Mouse (Mus musculus) heart, embryonic 12.5 days (tissue): ENCODE measurements around the gene Flt3l. TPM values are rescaled to one million over a fixed set of nuclear protein-coding genes. Genes with fewer than 3 reads are reported as not detected.
A peak's percentile ranks its signal among the peaks of the same experiment; 100 is the strongest.
"Not testable (repeated sequence)": the region's sequence is repeated elsewhere in the genome, so short reads cannot be mapped to it uniquely, and the experiment has no call there.

Experiments used
- ATAC-seq: fragments of 200-750 bp; cut with Nextera tagmentation; 2 replicates; pipeline ENCODE4 v1.8.0; 2017; ENCODE audit warnings: moderate TSS enrichment, moderate library complexity; ENCODE audit not compliant: insufficient number of reproducible peaks, low FRiP score
- H3K27ac ChIP-seq: fragments of 300-500 bp; sonication (generic); 2 replicates; pipeline ENCODE4 v1.5.1; 2016; ENCODE audit warnings: mild to moderate bottlenecking, moderate library complexity; ENCODE audit not compliant: poor library complexity, severe bottlenecking
- H3K27me3 ChIP-seq: fragments of 300-500 bp; sonication (generic); replicated peaks from 2 replicates; pipeline ENCODE4 v1.6.1; 2016; ENCODE audit warnings: mild to moderate bottlenecking, moderate library complexity
- H3K36me3 ChIP-seq: fragments of 300-500 bp; sonication (generic); 2 replicates; pipeline ENCODE4 v1.6.1; 2016; ENCODE audit warnings: mild to moderate bottlenecking, moderate library complexity
- H3K4me1 ChIP-seq: fragments of 300-500 bp; sonication (generic); replicated peaks from 2 replicates; pipeline ENCODE4 v1.6.1; 2016; ENCODE audit warnings: mild to moderate bottlenecking
- H3K4me2 ChIP-seq: fragments of 300-500 bp; sonication (generic); 2 replicates; pipeline ENCODE4 v1.6.1; 2016; ENCODE audit warnings: mild to moderate bottlenecking, moderate library complexity
- H3K4me3 ChIP-seq: fragments of 300-500 bp; sonication (generic); 2 replicates; pipeline ENCODE4 v1.5.1; 2016; ENCODE audit warnings: mild to moderate bottlenecking
- H3K9ac ChIP-seq: fragments of 300-500 bp; sonication (generic); 2 replicates; pipeline ENCODE4 v1.6.1; 2016; ENCODE audit warnings: mild to moderate bottlenecking, moderate library complexity
- H3K9me3 ChIP-seq: fragments of 300-500 bp; sonication (generic); replicated peaks from 2 replicates; pipeline ENCODE4 v1.6.1; 2016; ENCODE audit warnings: mild to moderate bottlenecking, moderate library complexity
- WGBS: fragments of 180-500 bp; shearing (Covaris S2); methylation state at CpG from one replicate; pipeline ENCODE4 v1.1.7; 2016; 5-methylcytosine and 5-hydroxymethylcytosine counted together
- polyA plus RNA-seq: library from polyadenylated mRNA; unstranded; fragments of >200 nt; fragmentation: Nextera tagmentation; extraction: Ambion mirVana; gene quantifications from 2 replicates; pipeline ENCODE4 v1.2.1, GENCODE M21; 2016

The Flt3l gene
- polyA plus RNA-seq, 1 experiment from 2014 or later = 1.1 TPM

GRCm38 (mm10) chr7:45123186-45123570 lies 13.1 kb downstream of the Flt3l start:
- no peaks in the 10 kb centered on the region for H3K9me3 ChIP-seq
- H3K27me3 ChIP-seq = no peaks in the 10 kb centered on the region
- H3K36me3 ChIP-seq = peaks cover 73% of the 10 kb centered on the region
- H3K4me3 ChIP-seq = peak overlapping the region; percentile 92
- H3K4me1 ChIP-seq = peaks cover 53% of the 10 kb centered on the region
- WGBS = 14% methylated on average over 12 of the region's 12 CpGs
- H3K9ac ChIP-seq = peak overlapping the region; percentile 98
- H3K4me2 ChIP-seq = peak overlapping the region; percentile 93
- no peak for ATAC-seq
- H3K27ac ChIP-seq = 0 out of 2 replicates have a peak overlapping the region, but pooled peaks have one; percentile 82

DNA sequence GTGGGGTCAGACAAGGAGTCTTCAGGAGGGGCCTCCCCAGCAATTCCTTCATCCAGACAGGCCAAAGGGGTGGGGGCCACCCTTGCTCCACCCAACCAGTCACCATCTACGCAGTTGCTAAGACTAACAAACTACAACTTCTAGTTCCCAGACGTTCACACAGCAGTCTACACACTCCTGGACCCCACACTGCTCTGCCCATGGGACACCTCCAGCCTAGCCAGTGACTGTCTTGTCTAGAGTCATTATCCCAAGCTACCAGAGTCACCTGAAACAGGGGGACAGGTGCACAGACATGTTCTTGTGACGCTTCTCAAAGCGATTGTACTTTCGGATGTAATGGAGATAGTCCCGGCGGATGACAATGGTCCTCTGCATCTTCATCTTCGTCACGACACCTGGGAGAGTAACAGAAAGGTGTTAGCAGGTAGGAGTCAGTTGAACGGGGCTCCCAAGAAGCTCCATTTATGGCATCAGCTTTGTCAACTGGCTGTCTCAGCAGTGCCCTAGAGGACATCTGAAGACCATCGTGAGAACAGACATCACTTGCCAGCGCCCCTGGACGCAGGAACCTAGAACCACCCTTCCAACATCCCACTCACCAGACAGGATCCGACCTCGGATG lies 13.6 kb downstream of the Flt3l start:
- Histone ChIP-seq H3K4me3 (peak overlapping the region; percentile 92), H3K36me3 (peaks cover 73% of the 10 kb centered on the region), H3K4me2 (peak overlapping the region; percentile 93), H3K27me3 (no peaks in the 10 kb centered on the region), H3K9me3 (no peaks in the 10 kb centered on the region), H3K4me1 (peaks cover 58% of the 10 kb centered on the region), H3K27ac (no peak overlapping the region), H3K9ac (peak overlapping the region; percentile 98)
- ATAC-seq = no peak
- WGBS = 79% methylated on average over 15 of the region's 15 CpGs

- peaks cover 67% of the 10 kb centered on the region for H3K36me3 ChIP-seq
- H3K9me3 ChIP-seq = no peaks in the 10 kb centered on the region
- H3K4me3 ChIP-seq = no peak overlapping the region
- H3K27ac ChIP-seq = peak overlapping the region; percentile 44; the same call in 1 of the 2 replicates
- H3K4me1 ChIP-seq = peaks cover 53% of the 10 kb centered on the region
- peak overlapping the region; percentile 29 for H3K9ac ChIP-seq
- peak overlapping the region; percentile 14; the same call in 1 of the 2 replicates for H3K4me2 ChIP-seq
- no peak for ATAC-seq
- H3K27me3 ChIP-seq = no peaks in the 10 kb centered on the region
Measured at GRCm38 (mm10) chr7:45121966-45122365, 14.3 kb downstream of the Flt3l start.

GRCm38 (mm10) chr7:45121404-45121803 lies 14.8 kb downstream of the Flt3l start:
- Histone ChIP-seq H3K36me3 (peaks cover 62% of the 10 kb centered on the region), H3K4me2 (peak overlapping the region; percentile 14; the same call in 1 of the 2 replicates), H3K9me3 (no peaks in the 10 kb centered on the region), H3K27me3 (no peaks in the 10 kb centered on the region), H3K27ac (peak overlapping the region; percentile 44), H3K4me1 (peaks cover 48% of the 10 kb centered on the region), H3K9ac (peak overlapping the region; percentile 29), H3K4me3 (no peak overlapping the region)
- WGBS = 59% methylated on average over 8 of the region's 8 CpGs
- no peak for ATAC-seq

DNA sequence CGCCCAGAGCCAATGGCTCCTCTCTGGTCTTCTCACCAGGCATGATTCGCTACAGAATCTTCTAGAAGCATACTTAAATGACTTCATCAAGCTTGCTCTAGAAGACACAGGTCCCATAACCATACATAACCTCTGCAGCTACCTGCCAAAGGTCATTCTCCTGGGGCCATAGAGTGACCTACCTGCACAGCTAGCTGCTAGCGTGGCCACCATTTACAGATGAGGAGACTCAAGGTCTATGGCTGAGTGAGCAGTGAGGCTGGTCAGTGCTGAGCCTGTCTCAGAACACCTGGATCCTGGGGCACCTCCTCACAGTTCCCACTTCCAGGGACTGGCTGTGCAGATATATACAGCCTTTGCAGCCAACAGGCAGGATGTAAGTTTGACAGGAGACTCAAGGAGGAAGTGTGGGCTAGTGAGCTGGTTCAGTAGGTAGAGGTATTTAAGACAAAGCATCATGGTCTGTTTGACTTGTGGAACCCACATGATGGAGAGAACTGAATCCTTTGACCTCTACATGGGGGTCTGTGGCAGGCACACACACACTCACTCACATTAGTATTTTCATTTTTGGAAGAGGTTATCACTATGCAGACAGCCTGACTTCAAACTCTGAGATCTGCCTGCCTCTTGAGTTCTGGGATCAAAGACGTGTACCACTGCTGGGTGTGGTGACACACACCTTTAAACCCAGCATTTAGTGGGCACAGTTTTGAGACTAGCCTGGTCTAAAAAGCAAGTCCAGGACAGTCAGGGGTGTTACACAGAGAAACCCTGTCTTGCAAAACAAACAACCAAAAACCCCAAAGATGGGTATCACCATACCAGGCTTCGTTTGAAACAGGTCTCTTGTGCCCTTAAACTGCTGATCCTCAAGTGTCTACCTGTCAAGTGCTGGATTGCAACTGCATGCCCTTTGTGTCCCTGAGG lies 16.2 kb downstream of the Flt3l start:
- H3K4me2 ChIP-seq = no peak overlapping the region
- no peaks in the 10 kb centered on the region for H3K9me3 ChIP-seq
- no peak overlapping the region for H3K27ac ChIP-seq
- H3K27me3 ChIP-seq = no peaks in the 10 kb centered on the region
- 75% methylated on average over 5 of the region's 5 CpGs for WGBS
- peaks cover 45% of the 10 kb centered on the region for H3K4me1 ChIP-seq
- peaks cover 48% of the 10 kb centered on the region for H3K36me3 ChIP-seq
- H3K9ac ChIP-seq = peak overlapping the region; percentile 29; the same call in 1 of the 2 replicates
- ATAC-seq = no peak
- no peak overlapping the region for H3K4me3 ChIP-seq

DNA sequence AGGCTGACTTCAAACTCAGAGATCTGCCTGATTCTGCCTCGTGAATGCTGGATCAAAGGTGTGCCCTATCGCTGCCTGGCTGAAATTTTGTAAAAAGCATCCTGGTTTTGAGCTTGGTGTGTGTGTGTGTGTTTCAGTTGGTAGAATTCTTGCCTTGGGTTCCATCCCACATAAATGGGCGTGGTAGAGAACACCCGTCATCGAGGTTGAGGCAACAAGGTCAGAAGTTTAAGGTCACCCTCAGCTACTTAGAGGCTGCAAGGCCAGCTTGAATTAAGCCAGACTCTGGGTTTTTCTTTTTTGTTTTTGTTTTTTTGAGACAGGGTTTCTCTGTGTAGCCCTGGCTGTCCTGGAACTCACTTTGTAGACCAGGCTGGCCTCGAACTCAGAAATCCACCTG lies 17.9 kb downstream of the Flt3l start:
- no peak overlapping the region for H3K27ac ChIP-seq
- 86% methylated on average over 6 of the region's 6 CpGs for WGBS
- no peak overlapping the region for H3K4me2 ChIP-seq
- ATAC-seq = no peak
- H3K4me1 ChIP-seq = peaks cover 47% of the 10 kb centered on the region
- H3K36me3 ChIP-seq = peaks cover 47% of the 10 kb centered on the region
- H3K9me3 ChIP-seq = no peaks in the 10 kb centered on the region
- H3K27me3 ChIP-seq = no peaks in the 10 kb centered on the region
- no peak overlapping the region for H3K4me3 ChIP-seq
- H3K9ac ChIP-seq = no peak overlapping the region

- H3K36me3 ChIP-seq = peaks cover 40% of the 10 kb centered on the region
- H3K27me3 ChIP-seq = no peaks in the 10 kb centered on the region
- peaks cover 45% of the 10 kb centered on the region for H3K4me1 ChIP-seq
- 79% methylated on average over 8 of the region's 8 CpGs for WGBS
- H3K27ac ChIP-seq = no peak overlapping the region
- no peak overlapping the region for H3K4me3 ChIP-seq
- no peaks in the 10 kb centered on the region for H3K9me3 ChIP-seq
- H3K4me2 ChIP-seq = no peak overlapping the region
- peak overlapping the region; percentile 2; the same call in 1 of the 2 replicates for H3K9ac ChIP-seq
- ATAC-seq = no peak
Measured at GRCm38 (mm10) chr7:45117566-45117965, 18.7 kb downstream of the Flt3l start.

DNA sequence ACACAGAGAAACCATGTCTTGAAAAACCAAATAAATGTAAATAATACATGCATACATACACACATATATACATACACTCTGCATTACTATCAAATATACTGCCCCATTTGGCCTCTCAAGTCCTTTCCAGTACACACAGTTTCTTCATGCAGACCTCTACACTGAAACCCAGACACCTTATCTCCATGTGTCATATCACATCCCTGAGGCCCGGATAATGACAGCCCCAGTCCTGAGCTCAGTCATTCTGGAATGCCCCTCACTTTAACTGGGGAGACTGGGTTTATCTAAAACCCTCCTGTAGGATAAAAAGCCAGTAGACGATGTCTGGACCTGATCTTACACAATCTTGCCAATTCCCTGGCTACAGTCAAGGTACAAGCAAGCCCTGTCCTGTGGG lies 22.8 kb downstream of the Flt3l start:
- Histone ChIP-seq H3K9me3 (no peaks in the 10 kb centered on the region), H3K36me3 (0 out of 2 replicates have a peak, but pooled peaks cover 3% of the 10 kb centered on the region), H3K4me3 (no peak overlapping the region), H3K4me1 (peaks cover 32% of the 10 kb centered on the region), H3K9ac (no peak overlapping the region), H3K4me2 (no peak overlapping the region), H3K27ac (peak overlapping the region; percentile 63), H3K27me3 (no peaks in the 10 kb centered on the region)
- ATAC-seq = no peak
- 21% methylated on average over 2 of the region's 2 CpGs for WGBS

- H3K9me3 ChIP-seq = no peaks in the 10 kb centered on the region
- ATAC-seq = no peak
- H3K27me3 ChIP-seq = no peaks in the 10 kb centered on the region
- H3K36me3 ChIP-seq = no peaks in the 10 kb centered on the region
- H3K9ac ChIP-seq = no peak overlapping the region
- no peak overlapping the region for H3K4me3 ChIP-seq
- no peak overlapping the region for H3K27ac ChIP-seq
- 43% methylated on average over 3 of the region's 3 CpGs for WGBS
- H3K4me1 ChIP-seq = peaks cover 23% of the 10 kb centered on the region
- H3K4me2 ChIP-seq = no peak overlapping the region
Measured at GRCm38 (mm10) chr7:45112529-45112928, 23.7 kb downstream of the Flt3l start.

DNA sequence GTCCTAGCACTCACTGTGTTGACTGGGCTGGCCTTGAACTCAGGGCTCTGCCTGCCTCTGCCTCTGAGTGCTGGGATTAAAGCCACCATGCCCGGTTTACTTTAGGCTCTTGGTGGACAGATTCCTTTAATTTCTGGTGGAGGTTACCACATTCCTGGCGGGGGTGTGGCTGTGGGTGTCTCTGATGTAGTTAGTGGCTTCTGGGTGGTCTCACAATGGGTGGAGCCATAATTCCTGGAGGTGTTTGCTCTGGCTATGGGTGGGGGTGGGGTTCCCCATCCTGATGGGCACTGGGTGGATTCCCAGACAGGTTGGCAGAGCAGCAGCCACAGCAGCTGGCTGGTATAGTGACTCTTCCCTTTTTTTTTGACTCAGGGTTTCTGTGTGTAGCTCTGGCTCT lies 24.3 kb downstream of the Flt3l start:
- Histone ChIP-seq H3K9ac (no peak overlapping the region), H3K4me3 (no peak overlapping the region), H3K27me3 (no peaks in the 10 kb centered on the region), H3K4me2 (no peak overlapping the region), H3K4me1 (peaks cover 22% of the 10 kb centered on the region), H3K36me3 (no peaks in the 10 kb centered on the region), H3K9me3 (no peaks in the 10 kb centered on the region), H3K27ac (no peak overlapping the region)
- WGBS = 62% methylated on average over 2 of the region's 2 CpGs
- ATAC-seq = no peak

DNA sequence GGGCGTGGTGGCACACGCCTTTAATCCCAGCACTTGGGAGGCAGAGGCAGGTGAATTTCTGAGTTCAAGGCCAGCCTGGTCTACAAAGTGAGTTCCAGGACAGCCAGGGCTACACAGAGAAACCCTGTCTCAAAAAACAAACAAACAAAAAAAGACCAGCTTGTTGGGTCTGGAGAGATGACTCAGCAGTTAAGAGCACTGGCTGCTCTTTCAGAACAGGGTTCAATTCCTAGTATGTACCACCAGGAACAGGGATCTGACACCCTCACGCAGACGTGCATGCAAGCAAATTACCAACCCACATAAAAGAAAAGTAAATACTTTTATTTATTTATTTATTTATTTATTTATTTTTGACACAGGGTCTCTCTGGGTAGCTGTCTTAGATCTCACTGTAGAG lies 26.1 kb downstream of the Flt3l start:
- not testable (repeated sequence) for H3K9ac ChIP-seq, H3K27me3 ChIP-seq, ATAC-seq, H3K4me2 ChIP-seq, H3K4me3 ChIP-seq, H3K36me3 ChIP-seq, H3K9me3 ChIP-seq, H3K27ac ChIP-seq
- 90% methylated on average over 4 of the region's 4 CpGs for WGBS
- H3K4me1 ChIP-seq = peaks cover 15% of the 10 kb centered on the region
